Mouse (Mus musculus) layer of hippocampus, postnatal 10 days (tissue): ENCODE data around the gene Tmem123. TPM values are rescaled to one million over a fixed set of nuclear protein-coding genes. Genes with fewer than 3 reads are reported as not detected.

ENCODE experiments used
- DNase-seq, 2 experiments: peaks; one replicate each; pipeline ENCODE4 v3.0.0; 2021; ENCODE audit warnings: low spot score in 2 of 2
- total RNA-seq, 2 experiments: library from RNA; stranded (reverse); gene quantifications; 2 replicates each; pipeline ENCODE4 v1.2.3; 2021

Tmem123 gene
- total RNA-seq, 2 experiments from 2014 or later, result 10.5 to 10.7 TPM

DNA sequence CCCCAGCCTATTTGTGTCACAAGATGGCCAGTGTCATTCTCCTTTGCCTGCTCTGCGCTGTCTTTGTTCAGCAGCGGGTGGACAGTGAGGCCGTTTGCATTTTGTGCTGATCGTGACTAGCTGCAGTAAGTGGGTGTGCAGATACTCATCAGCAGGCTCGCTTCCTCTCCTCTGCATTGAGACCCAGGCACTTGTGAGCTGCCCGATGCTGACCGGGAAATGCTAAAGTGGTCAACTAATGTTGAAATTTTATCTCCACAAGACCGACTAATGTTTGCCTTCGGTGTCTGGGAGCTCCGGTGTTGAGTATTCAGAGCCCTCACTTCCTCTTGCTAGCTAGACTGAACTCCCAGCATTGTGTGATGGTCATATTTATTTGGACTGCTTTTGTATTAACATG is 10.7 kb downstream of the Tmem123 start:
- DNase-seq, result no peak

DNA sequence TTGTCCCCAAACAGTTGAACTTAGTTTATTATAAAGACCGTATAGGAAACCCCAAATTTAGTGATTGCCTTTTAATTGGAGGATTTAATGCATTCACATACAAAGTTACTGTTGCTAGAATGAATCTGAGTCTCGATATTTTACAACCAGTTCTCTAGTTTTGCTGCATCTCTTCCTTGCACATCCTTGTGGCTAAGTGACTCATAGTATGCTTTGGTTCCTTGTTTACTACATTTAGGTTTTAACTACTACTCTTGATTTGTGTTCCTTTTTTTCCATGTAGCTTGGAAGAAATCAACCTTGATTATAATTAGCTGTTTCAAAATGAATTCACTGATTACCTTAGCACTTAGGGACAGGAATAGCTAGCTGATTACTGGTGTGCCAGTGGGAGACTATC is 11.2 kb downstream of the Tmem123 start:
- no peak for DNase-seq

DNA sequence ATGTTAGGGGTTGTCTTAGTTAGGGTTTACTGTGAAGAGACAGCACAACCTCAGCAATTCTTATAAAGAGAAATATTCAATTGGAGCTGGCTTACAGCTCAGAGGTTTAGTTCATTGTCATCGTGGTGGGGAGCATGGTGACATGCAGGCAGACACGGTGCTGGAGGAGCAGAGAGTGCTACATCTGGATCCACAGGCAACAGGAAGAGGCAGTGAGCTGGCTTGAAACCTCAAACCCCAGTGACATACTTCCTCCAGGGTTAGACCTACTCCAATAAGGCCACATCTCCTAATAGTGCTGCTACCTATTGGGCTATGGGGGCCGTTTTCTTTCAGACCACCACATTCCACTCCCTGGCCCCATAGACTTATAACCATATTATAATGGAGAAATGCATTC is 12.1 kb downstream of the Tmem123 start:
- no peak for DNase-seq

DNA sequence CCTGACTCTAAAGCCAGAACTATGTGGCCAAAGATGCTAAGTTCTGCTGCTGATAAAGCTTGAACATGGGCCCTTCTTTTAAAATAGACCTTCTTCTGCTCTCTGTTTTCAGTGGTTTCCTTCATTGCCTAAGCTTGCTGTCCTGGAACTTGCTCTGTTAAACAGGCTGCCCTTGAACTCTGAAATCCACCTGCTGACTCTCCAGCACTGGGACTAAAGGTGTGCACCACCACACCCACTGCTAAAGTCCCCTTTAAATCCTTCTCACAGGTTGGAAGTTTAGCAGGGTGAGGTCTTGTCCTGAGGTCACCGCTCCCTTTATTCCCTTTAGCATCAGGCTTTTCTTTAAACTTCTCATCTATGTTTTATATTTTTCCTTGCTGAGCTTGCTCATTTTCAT is 13.1 kb downstream of the Tmem123 start:
- no peak for DNase-seq

DNA sequence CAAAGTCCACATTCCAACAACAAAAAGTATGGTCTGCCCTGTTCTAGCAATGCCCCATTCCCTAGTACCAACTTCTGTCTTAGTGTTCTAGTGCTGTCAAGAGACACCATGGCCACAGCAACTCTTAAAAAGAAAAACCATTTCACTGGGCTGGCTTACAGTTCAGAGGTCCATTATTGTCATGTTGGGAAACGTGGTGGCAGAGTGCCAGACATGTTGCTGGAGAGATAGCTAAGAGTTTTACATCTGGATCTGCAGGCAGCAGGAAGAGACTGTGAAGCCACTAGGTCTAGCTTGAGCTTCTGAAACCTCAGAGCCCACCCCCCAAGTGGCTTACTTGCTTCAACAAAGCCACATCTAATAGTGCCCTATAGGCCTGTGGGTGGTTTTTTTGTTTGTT is 13.8 kb downstream of the Tmem123 start:
- DNase-seq, result no peak

DNA sequence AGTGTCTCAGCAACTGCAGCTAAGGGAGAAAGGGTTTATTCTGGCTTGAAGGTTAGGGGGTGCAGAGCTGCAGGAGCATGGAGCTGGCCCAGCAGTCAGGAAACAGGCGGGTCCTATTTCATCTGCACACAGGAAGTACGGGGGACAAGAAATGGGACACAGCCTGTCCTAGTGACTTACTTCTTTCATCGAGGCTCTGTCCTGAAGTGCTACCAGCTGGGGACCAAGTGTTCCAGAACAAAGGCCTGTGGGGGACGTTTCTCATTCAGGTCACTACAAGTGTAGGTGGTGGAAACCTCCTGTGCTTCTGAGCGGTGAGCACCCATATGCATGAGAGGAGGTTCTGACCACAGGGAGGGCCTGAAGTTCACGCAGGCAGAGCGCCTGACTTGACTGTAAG is 14.9 kb downstream of the Tmem123 start:
- DNase-seq, result no peak

DNA sequence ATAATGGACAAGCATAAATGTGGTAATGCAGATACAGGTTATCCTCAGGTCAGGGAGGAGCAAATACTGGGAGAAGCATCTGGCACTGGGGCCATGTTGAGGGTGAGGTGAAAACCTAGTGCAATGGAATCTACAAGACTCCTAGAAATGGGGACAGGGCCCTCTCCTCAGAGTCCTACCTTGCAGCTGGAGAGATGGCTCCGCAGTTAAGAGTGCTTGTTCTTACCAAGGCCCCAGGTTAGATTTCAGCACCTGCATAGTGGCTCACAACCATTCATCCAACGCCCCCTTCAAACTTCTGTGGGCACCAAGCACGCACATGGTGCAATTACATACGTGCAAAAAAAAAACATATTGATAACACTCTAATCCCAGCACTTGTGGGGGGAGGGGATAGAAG is 15.9 kb downstream of the Tmem123 start:
- DNase-seq, result no peak

DNA sequence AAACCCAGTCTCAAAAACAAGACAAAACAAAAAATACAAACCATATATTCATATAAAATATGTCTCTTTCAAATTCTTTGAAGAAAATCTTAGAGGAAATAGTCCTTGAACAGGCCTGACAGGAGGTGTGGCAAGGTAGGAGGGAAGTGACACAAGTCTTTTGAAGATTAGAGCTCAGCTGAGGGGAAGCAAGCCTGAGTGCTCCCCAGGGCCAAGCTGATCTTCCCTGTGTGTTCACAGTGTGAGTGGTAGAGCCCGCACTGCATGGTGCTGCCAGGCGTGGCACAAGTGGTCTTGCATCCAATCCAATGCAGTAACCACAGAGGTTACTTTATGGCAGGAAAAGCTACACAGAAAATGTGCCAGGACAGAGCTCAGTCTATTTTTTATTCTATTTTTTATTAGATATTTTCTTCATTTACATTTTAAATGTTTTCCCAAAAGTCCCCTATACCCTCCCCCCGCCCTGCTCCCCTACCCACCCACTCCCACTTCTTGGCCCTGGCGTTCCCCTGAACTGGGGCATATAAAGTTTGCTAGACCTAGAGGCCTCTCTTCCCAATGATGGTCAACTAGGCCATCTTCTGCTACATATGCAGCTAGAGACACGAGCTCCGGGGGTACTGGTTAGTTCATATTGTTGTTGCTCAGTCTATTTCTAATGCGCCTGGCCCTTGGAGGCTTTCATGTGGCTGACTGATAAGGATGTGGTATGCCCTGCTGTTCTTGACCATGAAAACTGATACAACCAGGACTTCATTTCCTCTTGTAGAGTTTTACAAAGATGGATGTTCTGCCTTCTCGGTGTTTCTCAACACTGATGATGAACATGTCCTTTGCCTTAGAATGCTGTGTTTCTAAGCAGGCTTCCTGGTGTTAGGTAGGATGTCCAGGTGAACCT is 16.7 kb downstream of the Tmem123 start:
- no peak for DNase-seq

DNA sequence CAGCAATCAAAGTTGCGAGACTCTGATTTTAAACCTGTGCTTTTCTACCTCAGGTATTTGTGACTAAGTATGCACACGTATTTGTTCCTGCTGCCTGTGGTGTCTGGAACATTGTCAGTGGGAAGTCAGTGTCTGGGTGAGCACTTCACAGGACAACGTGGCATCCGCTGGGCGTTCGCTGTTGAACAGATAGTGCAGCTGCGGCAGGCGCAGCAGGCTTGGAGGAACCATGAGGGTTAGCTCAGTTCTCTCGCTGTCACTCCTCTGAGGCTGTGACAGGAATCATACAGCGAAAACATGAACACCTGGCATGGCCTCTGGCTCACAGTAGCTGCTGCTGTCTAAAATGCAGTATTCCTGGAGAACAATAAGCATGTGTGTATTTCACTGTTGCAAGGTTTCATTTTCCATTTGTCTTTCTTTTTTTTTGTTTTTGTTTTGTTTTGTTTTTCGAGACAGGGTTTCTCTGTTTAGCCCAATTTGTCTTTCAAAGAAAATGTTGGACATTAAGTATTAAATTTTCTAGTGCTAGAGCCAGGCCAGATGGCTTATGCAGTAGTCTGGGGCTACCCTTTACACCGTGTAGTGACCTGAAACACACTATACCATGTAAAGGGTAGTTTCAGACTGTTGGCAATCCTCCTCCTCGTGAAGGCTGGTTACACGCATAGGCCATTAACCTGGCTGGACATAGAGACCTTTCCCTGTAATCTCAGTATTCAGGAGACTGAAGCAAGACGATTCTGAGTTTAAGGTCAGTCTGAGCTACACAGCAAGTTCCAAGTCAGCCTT is 20.2 kb downstream of the Tmem123 start:
- peak in 1 of 2 experiments; percentile 28 for DNase-seq

DNA sequence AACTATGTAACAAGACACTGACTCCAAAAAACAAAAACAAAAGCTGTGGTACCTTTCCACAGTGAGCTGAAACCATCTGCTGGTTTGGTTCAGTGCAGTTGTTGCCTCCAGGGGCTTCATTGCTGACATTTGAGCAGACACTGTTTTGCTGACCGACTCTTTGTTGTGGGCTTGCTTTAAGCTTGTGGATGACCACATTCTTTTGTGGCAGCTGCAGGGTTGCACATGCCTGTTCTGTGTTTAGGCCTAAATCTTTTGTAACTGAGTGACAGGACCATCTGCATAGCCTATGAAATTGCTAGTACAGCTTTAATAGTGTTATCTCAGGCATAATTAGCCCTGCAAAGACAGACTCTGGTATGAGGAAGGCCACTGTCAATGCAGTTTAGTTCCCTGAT is 20.8 kb downstream of the Tmem123 start:
- DNase-seq, result no peak

DNA sequence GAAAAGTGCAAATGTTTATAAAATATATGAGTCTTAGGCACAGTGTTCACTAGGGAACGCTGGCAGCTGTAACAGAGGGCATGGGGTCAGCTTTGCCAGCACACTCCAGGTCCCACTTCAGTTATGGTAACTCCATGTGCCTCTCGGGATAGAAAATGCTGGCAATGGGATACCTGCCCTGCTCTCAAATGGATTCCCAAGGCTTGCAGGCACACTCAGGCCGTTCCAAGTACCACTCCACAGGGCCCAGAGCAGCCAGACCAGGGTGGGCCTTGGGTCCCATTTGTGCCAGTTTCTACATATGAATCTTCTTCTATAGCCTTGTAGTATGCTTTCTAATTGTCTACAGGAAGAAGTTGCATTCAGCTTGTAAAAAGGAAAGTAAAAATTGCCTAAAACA is 21.6 kb downstream of the Tmem123 start:
- DNase-seq, result no peak

DNA sequence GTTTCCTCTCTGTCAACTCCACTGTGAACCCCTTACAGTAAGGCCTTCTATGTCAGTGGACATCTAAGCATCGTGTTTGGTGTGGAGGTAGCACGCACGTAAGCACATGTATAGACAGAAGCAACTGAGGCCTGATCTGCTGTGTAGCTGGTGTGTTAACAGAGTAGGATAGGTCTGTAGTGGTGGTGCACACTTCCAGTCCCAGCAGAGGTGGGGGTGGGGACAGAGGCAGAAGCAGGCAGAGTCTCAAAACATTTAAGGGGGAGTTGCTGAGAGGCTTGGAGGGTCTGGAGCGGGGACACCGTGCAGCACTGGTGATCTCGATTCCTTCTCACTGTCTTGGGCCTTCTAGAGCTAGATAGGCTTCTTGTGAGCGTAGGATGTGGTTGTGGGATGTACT is 22.2 kb downstream of the Tmem123 start:
- no peak for DNase-seq

DNA sequence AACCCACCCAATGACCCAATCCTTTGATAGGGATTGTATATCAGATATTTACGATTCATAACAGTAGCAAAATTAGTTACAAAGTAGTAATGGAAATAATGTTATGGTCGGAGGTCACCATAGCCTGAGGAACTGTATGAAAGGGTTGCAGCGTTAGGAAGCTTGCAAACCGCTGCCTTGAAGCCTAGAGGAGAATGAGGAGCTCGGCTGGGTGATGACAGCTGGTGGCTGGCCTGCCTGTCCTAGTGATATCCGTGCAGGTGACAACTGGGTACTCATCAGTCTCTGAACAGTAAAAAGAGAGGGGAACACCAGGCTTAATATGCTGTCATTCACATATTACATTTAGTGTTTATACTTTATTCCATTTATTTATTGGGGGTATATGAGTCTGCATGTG is 24.6 kb downstream of the Tmem123 start:
- DNase-seq, result no peak

DNA sequence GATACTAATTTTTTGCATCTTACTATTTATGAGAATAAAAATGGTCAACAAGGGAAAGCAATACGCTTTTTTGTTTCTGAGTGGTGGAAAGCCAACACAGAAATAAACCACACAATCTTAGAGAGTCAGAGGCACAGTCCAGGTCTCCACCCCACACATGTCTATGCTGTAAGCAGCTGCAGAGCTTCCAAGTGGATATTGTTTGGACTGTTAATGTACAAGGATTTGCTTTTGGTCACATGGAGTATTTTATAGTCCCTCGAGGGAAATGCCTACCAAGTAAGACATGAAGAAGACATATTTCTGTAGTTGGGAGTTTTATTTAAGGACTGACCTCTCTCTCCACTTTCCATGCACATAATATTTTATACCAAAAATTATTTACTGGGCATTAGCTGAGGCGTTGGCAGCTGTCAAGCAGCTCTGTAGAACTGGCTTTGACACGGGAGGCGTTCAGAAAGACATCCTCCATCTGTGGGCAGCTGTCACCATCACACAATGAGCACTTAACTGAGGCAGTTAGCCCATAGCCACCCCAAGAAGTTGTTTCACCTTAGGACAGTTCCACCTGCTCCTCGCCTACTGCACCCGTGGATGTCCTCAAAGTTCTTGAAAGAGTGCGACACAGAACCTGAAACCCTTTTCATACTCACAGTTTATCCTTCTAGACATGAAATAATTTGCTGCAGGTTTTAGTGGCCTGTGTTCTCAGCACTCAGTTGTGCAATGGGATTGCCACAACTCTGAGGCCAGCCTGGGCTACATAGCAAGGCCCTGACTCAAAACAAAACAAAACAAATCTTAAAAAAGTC is 26.1 kb downstream of the Tmem123 start:
- no peak for DNase-seq

DNA sequence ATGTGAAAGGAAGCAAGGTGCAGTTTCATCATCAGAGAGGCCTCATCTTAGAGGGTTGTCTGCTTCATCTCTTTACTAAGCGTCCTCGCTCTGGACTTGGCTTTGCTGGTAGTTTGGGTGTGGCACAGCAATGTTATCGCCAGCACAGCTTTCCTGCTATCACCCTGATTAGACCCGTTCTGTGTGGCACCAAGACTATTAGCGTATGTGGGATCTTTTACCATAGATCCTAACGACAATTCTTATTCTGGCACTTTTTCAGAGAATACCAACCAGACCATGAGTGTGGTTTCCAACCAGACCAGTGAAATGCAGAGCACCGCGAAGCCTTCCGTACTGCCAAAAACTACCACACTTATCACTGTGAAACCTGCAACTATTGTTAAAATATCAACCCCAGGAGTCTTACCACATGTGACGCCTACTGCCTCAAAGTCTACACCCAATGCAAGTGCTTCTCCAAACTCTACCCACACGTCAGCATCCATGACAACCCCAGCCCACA is 26.8 kb downstream of the Tmem123 start:
- DNase-seq, result no peak

DNA sequence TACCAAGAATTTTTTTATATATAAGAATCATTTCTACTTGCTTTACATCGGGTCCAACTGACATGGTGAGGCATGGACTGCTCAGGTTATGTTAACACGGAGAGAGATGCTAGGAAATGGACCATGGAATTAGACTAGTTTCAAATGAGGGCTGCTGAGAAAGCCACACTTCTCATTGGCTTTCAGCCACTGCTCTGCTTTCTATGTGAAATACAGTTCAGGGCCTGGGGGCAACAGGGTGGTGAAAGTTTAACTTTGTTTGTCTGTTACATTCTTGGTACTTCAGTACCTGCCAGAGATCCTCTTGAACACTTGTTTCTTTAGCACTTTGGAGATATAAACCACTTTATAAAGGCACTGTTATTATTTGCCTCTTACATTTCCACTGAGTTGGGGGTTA is 29.7 kb downstream of the Tmem123 start:
- DNase-seq, result no peak

DNA sequence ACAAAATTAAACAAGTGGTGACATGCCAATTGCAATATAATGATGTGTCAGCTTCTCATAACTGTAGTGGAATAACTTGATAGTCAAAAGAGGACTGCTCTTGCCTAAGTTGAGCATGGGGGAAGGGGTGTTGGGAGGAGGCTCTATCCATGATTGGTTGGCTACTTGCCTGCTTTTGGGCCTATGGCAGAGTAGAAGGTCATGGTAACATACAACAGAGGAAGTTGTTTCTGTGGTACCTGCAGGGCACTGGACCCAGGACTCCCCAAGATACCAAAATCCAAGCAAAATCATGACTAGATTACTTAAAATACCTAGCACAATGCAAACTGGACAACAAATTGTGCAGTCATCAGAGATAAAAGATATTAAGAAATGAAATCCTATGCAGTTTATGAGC is 31.7 kb downstream of the Tmem123 start:
- no peak for DNase-seq

DNA sequence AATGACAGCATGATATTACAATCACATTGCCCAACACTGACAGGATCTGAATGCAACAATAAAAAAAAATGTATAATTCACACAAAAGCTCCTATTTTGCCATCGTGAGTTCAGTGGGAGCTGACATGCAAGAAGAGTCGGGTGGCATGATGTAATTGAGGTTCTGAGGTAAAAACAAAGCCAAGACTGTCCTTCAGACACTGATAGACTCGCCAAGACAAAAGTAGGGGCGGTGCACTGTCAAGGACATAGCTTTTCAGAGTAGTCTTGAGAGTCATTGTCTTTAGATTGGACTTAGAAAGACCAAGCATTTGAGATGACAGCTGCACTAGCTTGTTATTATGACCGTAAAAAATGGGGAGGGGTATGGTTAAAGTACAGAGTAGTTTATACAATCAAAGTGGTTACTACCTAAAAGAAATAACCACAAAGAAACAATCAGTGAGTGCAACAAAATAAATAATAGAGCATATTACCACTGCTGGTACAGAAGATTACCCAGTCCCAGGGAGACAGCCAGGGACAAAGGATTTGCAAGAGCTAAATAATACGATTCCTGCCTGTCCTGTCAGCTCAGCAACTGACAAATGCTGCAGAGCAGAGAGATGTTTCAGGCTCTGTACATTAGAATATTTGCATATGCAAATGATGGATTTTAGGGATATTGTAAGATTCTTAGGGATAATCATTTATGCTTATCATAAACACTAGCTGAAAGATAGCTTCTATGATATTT is 32.5 kb downstream of the Tmem123 start:
- DNase-seq, result no peak

DNA sequence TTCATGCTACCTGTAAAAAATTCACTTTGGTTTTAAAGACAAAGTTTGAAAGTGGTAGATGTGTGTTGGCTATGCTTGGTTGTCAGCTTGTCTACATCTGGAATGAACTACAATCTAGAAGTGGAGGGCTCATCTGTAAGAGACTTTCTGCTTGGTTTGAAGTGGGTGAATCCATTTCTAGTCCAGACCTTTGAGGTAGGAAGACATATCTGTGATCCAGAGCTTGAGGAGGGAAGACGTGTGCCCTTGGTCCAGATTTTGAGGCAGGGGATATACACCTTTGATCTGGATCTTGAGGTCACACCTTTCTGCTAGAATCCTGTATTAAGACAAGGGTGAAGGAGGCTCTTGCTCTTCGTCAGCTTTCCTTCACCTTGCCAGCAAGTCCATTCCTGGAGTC is 33.7 kb downstream of the Tmem123 start:
- DNase-seq, result no peak

DNA sequence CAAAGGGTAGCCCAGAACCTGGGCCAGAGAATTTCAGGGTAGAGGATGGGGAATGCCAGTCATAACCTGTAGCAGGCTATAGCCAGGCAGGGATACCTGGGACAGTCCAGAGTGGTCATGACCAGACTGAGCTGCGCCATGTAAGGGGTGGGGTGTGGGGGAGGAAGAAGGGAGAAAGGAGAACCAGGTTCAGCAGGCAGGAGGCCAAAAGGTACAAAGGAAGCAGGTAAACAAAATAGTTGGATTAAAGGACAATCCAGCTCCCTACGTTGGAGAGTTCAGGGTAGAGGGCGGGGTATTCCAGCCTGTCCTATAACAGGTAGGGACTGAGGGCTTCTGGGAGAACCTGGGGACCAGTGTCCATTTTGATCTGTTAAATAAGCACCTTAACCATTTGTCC is 34.7 kb downstream of the Tmem123 start:
- DNase-seq, result no peak

DNA sequence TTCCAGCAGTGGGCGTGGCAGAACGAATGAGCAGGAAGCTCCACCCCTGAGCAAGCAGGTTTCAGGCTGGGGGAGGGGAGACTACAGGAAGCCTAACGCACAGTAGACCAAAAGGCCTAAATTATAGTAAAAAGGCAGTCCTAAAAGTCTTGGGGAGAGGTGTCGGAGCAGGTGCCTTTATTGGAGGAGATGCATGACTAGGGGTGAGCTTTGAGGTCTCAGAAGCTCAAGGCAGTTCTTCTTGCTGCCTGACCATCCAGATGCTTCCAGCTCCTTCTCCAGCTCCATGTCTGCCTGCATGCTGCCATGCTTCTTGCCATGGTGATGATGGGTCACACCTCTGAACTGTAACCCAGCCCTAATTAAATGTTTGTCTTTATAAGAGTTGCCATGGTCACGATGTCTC is 41.3 kb downstream of the Tmem123 start:
- DNase-seq, result no peak
